Mouse (Mus musculus): ENCODE data around the gene Ppargc1a. TPM values are rescaled to one million over a fixed set of nuclear protein-coding genes. Genes with fewer than 3 reads are reported as not detected.

The Ppargc1a gene
- total RNA-seq, 2 experiments from 2014 or later, result 25.9 to 30.6 TPM

GRCm38 (mm10) chr5:51553671-51554070 is 13.9 kb downstream of the Ppargc1a start:
- intact Hi-C loops (cut with DNase I), result no loop called here
- peak; percentile 5 for DNase-seq

- intact Hi-C loops (cut with DNase I), result no loop called here
- DNase-seq, result no peak
These were observed 14.3 kb downstream of the Ppargc1a start for GRCm38 (mm10) chr5:51553251-51553650.

GRCm38 (mm10) chr5:51552483-51553091 is 14.9 kb downstream of the Ppargc1a start:
- DNase-seq, result peak; percentile 59
- intact Hi-C loops (cut with DNase I), result no loop called here

GRCm38 (mm10) chr5:51551852-51552482 is 15.6 kb downstream of the Ppargc1a start:
- DNase-seq, result no peak
- intact Hi-C loops (cut with DNase I), result no loop called here

- intact Hi-C loops (cut with DNase I), result no loop called here
- DNase-seq, result no peak
These were observed 20.0 kb downstream of the Ppargc1a start for GRCm38 (mm10) chr5:51547442-51548035.

GRCm38 (mm10) chr5:51546817-51547216 is 20.7 kb downstream of the Ppargc1a start:
- intact Hi-C loops (cut with DNase I), result no loop called here
- no peak for DNase-seq

GRCm38 (mm10) chr5:51545133-51546049 is 22.1 kb downstream of the Ppargc1a start:
- no peak for DNase-seq
- intact Hi-C loops (cut with DNase I), result no loop called here

GRCm38 (mm10) chr5:51544141-51544735 is 23.3 kb downstream of the Ppargc1a start:
- no peak for DNase-seq
- intact Hi-C loops (cut with DNase I), result no loop called here

- DNase-seq, result no peak
- intact Hi-C loops (cut with DNase I), result no loop called here
These were observed 26.0 kb downstream of the Ppargc1a start for GRCm38 (mm10) chr5:51541557-51541956.

- no peak for DNase-seq
- intact Hi-C loops (cut with DNase I), result no loop called here
These were observed 26.7 kb downstream of the Ppargc1a start for GRCm38 (mm10) chr5:51540816-51541215.

GRCm38 (mm10) chr5:51539563-51539962 is 28.0 kb downstream of the Ppargc1a start:
- no peak for DNase-seq
- intact Hi-C loops (cut with DNase I), result no loop called here

GRCm38 (mm10) chr5:51538319-51538718 is 29.2 kb downstream of the Ppargc1a start:
- intact Hi-C loops (cut with DNase I), result no loop called here
- no peak for DNase-seq

GRCm38 (mm10) chr5:51537646-51538030 is 29.9 kb downstream of the Ppargc1a start:
- no peak for DNase-seq
- intact Hi-C loops (cut with DNase I), result no loop called here

GRCm38 (mm10) chr5:51537009-51537645 is 30.4 kb downstream of the Ppargc1a start:
- DNase-seq, result no peak
- intact Hi-C loops (cut with DNase I), result no loop called here

GRCm38 (mm10) chr5:51534456-51534855 is 33.1 kb downstream of the Ppargc1a start:
- intact Hi-C loops (cut with DNase I), result no loop called here
- DNase-seq, result no peak

GRCm38 (mm10) chr5:51531286-51531685 is 36.2 kb downstream of the Ppargc1a start:
- intact Hi-C loops (cut with DNase I), result no loop called here
- DNase-seq, result no peak

GRCm38 (mm10) chr5:51529444-51529843 is 38.1 kb downstream of the Ppargc1a start:
- DNase-seq, result no peak
- intact Hi-C loops (cut with DNase I), result no loop called here

GRCm38 (mm10) chr5:51528165-51528498 is 39.4 kb downstream of the Ppargc1a start:
- DNase-seq, result no peak
- intact Hi-C loops (cut with DNase I), result no loop called here

GRCm38 (mm10) chr5:51527498-51528164 is 39.9 kb downstream of the Ppargc1a start:
- DNase-seq, result no peak

GRCm38 (mm10) chr5:51525858-51526257 is 41.7 kb downstream of the Ppargc1a start:
- intact Hi-C loops (cut with DNase I), result no loop called here
- no peak for DNase-seq

More at GRCm38 (mm10) chr5:51527498-51528164, 39.9 kb downstream of the Ppargc1a start:
- intact Hi-C loops (cut with DNase I), result no loop called here
